Mouse (Mus musculus) left cerebral cortex, adult 9 months (tissue): ENCODE measurements at regions not wholly inside any gene's neighbourhood (a gene's known extent, or its start where the extent isn't known, plus 50 kb on each side); places are given as distances from the start of the nearest gene placed in this dataset.
"Not testable (repeated sequence)": the region's sequence is repeated elsewhere in the genome, so short reads cannot be mapped to it uniquely, and the experiment has no call there.

Source experiments
- DNase-seq, 2 experiments: peaks; one replicate each; pipeline ENCODE4 v3.0.0; 2022; ENCODE audit warnings: low spot score in 2 of 2

- DNase-seq, result no peak
These were observed 267.0 kb upstream of the Tmpo start for GRCm38 (mm10) chr10:91447974-91448703.

GRCm38 (mm10) chr10:91443321-91443720, 262.2 kb upstream of the Tmpo start:
- no peak for DNase-seq

DNA sequence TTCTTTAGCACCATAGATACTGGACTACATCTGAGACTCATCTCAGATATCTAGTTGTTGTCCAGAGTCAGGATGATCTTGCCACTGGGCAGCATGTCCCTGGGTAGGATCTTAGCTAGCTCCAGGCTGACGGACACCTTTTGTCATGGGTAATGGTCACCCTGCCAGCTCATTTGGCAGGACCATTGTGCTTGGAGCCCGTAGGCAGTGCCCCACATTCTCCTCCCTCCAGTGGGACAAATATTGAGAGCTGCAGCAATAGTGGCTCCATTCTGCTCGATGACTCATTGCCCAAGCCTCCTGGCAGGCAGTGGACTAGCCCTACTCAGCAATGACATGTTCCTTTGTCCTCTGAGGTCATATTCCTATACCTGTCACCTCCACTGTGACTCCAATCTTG, 258.9 kb upstream of the Tmpo start:
- DNase-seq, result no peak

DNA sequence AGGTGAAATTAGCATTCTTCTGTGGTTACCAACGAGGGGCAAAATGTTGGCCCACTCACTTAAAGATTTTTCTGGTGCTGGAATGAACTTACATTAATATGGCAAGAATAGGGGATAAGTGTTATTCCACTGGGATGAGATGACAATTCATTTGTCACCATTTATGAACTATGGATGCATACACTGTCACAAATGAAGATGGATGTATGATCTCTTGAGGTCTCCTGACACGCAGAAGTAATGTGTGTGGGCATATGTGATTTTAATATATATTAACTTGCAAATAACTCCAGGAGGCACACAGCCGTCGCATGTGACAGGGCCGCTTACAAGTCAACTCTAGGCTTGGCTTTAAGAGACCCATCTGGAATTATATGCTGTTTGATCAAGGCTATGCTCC, 256.8 kb upstream of the Tmpo start:
- no peak for DNase-seq

GRCm38 (mm10) chr10:91436091-91436569, 255.0 kb upstream of the Tmpo start:
- DNase-seq, result no peak

GRCm38 (mm10) chr10:91430281-91430680, 249.2 kb upstream of the Tmpo start:
- peak in 1 of 2 experiments; percentile 14 for DNase-seq

DNA sequence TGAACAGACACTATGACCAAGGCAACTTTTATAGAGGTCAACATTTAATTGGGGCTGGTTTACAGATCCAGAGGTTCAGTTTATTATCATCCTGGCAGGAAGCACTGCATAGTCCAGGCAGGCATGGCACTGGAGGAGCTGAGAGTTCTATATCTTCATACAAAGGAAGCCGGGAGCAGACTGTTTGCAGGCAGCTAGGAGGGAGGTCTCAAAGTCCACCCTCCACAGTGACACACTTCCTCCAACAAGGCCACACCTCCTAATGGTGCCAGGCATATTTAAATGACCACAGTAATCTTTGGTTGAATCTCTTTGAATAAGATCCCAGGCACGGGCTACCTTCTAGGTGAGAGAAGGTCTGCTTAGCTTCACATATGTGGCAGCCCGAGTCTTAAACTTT, 245.5 kb upstream of the Tmpo start:
- no peak for DNase-seq

GRCm38 (mm10) chr10:91425625-91426385, 244.7 kb upstream of the Tmpo start:
- not testable (repeated sequence) for DNase-seq

- no peak for DNase-seq
These were observed 243.7 kb upstream of the Tmpo start for GRCm38 (mm10) chr10:91424786-91425185.

DNA sequence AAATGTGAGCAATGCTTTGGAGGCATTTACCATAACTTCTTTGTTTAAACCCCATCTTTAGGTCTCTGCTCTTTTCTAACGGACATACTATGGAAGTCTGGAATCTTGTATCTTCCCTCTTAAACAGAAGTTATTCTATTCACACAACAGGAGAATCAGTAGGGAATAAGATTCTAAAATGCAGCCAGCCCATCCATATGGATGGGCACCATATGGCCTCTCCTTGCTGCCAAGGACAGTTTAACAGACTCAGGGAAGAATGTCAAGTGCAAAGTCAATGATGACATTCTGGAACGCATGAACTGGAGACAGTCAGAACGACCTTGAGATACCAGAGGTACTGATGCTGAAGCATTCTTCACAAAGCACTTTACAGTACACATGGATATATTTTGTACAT, 206.1 kb upstream of the Tmpo start:
- peak in 1 of 2 experiments; percentile 2 for DNase-seq

- DNase-seq, result no peak
These were observed 203.3 kb upstream of the Tmpo start for GRCm38 (mm10) chr10:91384372-91384771.

GRCm38 (mm10) chr10:91376683-91377082, 195.6 kb upstream of the Tmpo start:
- DNase-seq, result no peak

- DNase-seq, result no peak
These were observed 186.4 kb upstream of the Tmpo start for GRCm38 (mm10) chr10:91367488-91367887.

- DNase-seq, result no peak
These were observed 181.5 kb upstream of the Tmpo start for GRCm38 (mm10) chr10:91362587-91362986.

GRCm38 (mm10) chr10:91361621-91362020, 180.5 kb upstream of the Tmpo start:
- DNase-seq, result no peak

GRCm38 (mm10) chr10:91345465-91345864, 164.3 kb upstream of the Tmpo start:
- DNase-seq, result no peak

- no peak for DNase-seq
These were observed 161.0 kb upstream of the Tmpo start for GRCm38 (mm10) chr10:91342083-91342482.

GRCm38 (mm10) chr10:91339361-91339760, 158.2 kb upstream of the Tmpo start:
- DNase-seq, result no peak

- no peak for DNase-seq
These were observed 145.7 kb upstream of the Tmpo start for GRCm38 (mm10) chr10:91326661-91327312.

GRCm38 (mm10) chr10:91326144-91326655, 145.1 kb upstream of the Tmpo start:
- DNase-seq, result no peak

GRCm38 (mm10) chr10:91321226-91321625, 140.1 kb upstream of the Tmpo start:
- DNase-seq, result no peak

- DNase-seq, result no peak
These were observed 138.5 kb upstream of the Tmpo start for GRCm38 (mm10) chr10:91319442-91320112.
